Mouse (Mus musculus): Measurements from ENCODE around the gene Aagab.

DNA sequence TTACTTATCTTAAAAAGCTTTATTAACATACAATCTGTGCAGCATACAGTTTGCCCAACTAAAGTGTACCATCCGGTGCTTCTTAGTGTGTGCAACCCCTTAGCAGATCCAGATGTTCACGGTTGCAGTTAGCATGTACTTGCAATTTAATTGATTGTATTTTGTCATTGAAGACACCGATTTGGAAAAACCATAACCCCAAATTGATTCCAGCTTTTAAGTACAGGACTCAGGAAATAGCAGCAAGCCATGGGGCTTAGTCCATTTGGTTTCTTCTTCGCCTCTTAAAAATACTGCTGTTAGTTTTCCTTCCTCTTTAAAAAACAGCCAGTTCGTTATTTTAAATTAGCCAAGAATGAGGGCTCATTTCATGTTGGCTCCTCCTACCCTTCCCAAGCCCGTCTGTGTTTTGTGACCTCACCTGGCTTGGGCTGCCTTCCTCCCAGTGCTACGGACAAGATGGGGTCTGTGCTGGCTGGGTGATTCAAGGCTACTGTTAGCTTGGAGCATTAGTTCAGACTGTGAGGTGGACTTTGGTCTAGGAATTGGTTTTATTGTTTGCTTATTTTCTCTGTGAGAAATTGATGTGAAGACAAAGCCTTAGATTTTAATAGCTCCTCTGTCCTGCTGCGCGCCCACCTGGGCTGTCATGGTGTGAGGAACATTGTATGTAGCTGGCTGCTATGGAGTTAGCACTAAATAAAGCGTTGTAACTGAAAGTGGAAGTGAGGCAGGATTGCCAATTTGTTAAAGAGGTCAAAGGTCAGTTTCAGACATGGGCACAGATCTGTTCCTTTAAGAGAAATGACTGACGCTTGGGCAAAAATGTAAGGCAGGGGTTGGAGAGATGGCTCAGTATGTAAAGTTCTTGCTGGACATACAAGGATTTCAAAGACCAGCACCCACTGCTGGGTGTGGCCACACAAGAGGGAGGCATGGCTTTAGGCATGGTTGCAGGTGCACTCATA lies 11.8 kb downstream of the Aagab start:
- TF ChIP-seq CTCF (IDR thresholded peaks at IDR 0.05; ENCODE audit: borderline replicate concordance, control insufficient read depth, extremely low read depth, insufficient read depth, low read length, poor library complexity): no peak
- TF ChIP-seq POLR2A (IDR thresholded peaks at IDR 0.05; ENCODE audit: control insufficient read depth, extremely low read depth, insufficient read depth, low read length, poor library complexity): no peak
